Mouse (Mus musculus): ENCODE results near the gene Doc2g.

- TF ChIP-seq POLR2A (IDR thresholded peaks at IDR 0.05; ENCODE audit: borderline replicate concordance, extremely low read depth, insufficient read depth, insufficient read length, poor library complexity, severe bottlenecking): no peak
- no peak for TF ChIP-seq CTCF (IDR thresholded peaks at IDR 0.05; ENCODE audit: borderline replicate concordance, extremely low read depth, insufficient read depth, insufficient read length)
These were observed 10.0 kb downstream of the Doc2g start for GRCm38 (mm10) chr19:4013066-4013465.

Data from brain, embryonic 14.5 days (tissue).